Mouse (Mus musculus) kidney, embryonic 15.5 days (tissue): ENCODE data around the gene Lhfp. TPM values are rescaled to one million over a fixed set of nuclear protein-coding genes. Genes with fewer than 3 reads are reported as not detected.

Experiments
- ATAC-seq: fragments of 200-750 bp; cut with Nextera tagmentation; replicated peaks from 2 replicates; pipeline ENCODE4 v1.8.0; 2017; ENCODE audit warnings: moderate TSS enrichment; ENCODE audit not compliant: low FRiP score
- H3K27ac ChIP-seq: fragments of 300-500 bp; sonication (generic); 2 replicates; pipeline ENCODE4 v1.5.1; 2015; ENCODE audit warnings: mild to moderate bottlenecking, inconsistent platforms
- H3K27me3 ChIP-seq: fragments of 300-500 bp; sonication (generic); 2 replicates; pipeline ENCODE4 v1.6.1; 2015; ENCODE audit warnings: inconsistent platforms
- H3K36me3 ChIP-seq: fragments of 300-500 bp; sonication (generic); 2 replicates; pipeline ENCODE4 v1.6.1; 2015; ENCODE audit warnings: inconsistent platforms
- H3K4me1 ChIP-seq: fragments of 300-500 bp; sonication (generic); 2 replicates; pipeline ENCODE4 v1.6.1; 2015; ENCODE audit warnings: inconsistent platforms
- H3K4me2 ChIP-seq: fragments of 300-500 bp; sonication (generic); 2 replicates; pipeline ENCODE4 v1.6.1; 2015; ENCODE audit warnings: moderate library complexity, mild to moderate bottlenecking, inconsistent platforms
- H3K4me3 ChIP-seq: fragments of 300-500 bp; sonication (generic); replicated peaks from 2 replicates; pipeline ENCODE4 v1.5.1; 2015; ENCODE audit warnings: mild to moderate bottlenecking, inconsistent platforms
- H3K9ac ChIP-seq: fragments of 300-500 bp; sonication (generic); 2 replicates; pipeline ENCODE4 v1.6.1; 2015; ENCODE audit warnings: mild to moderate bottlenecking, inconsistent platforms
- H3K9me3 ChIP-seq: fragments of 300-500 bp; sonication (generic); replicated peaks from 2 replicates; pipeline ENCODE4 v1.6.1; 2016; ENCODE audit warnings: inconsistent platforms
- WGBS: fragments of 180-500 bp; shearing (Covaris S2); methylation state at CpG from one replicate; pipeline ENCODE4 v1.1.7; 2015; ENCODE audit warnings: mixed read lengths; 5-methylcytosine and 5-hydroxymethylcytosine counted together
- polyA plus RNA-seq: library from polyadenylated mRNA; unstranded; fragments of >200 nt; fragmentation: Nextera tagmentation; extraction: Ambion mirVana; gene quantifications from 2 replicates; pipeline ENCODE4 v1.2.1, GENCODE M21; 2015

Lhfp gene
- polyA plus RNA-seq, 1 experiment from 2014 or later = 113 TPM

- Histone ChIP-seq H3K4me2 (no peak overlapping the region), H3K4me1 (peaks cover 4% of the 10 kb centered on the region; the same call in 1 of the 2 replicates), H3K27ac (no peak overlapping the region), H3K4me3 (no peak overlapping the region), H3K27me3 (no peaks in the 10 kb centered on the region), H3K9ac (no peak overlapping the region), H3K36me3 (no peaks in the 10 kb centered on the region), H3K9me3 (no peaks in the 10 kb centered on the region)
- no peak for ATAC-seq
- WGBS = 86% methylated on average over 4 of the region's 4 CpGs
Measured at GRCm38 (mm10) chr3:53193441-53193840, 152.1 kb downstream of the Lhfp start.

- H3K4me2 ChIP-seq = no peak overlapping the region
- no peaks in the 10 kb centered on the region for H3K9me3 ChIP-seq
- no peaks in the 10 kb centered on the region for H3K36me3 ChIP-seq
- H3K4me3 ChIP-seq = no peak overlapping the region
- no peak for ATAC-seq
- no peaks in the 10 kb centered on the region for H3K27me3 ChIP-seq
- 60% methylated on average over 8 of the region's 8 CpGs for WGBS
- no peak overlapping the region for H3K27ac ChIP-seq
- no peak overlapping the region for H3K9ac ChIP-seq
- H3K4me1 ChIP-seq = peaks cover 4% of the 10 kb centered on the region; the same call in 1 of the 2 replicates
Measured at GRCm38 (mm10) chr3:53195666-53196107, 154.4 kb downstream of the Lhfp start.

- H3K36me3 ChIP-seq = no peaks in the 10 kb centered on the region
- no peak for ATAC-seq
- 90% methylated on average over 8 of the region's 8 CpGs for WGBS
- no peak overlapping the region for H3K4me2 ChIP-seq
- no peaks in the 10 kb centered on the region for H3K27me3 ChIP-seq
- H3K27ac ChIP-seq = no peak overlapping the region
- no peak overlapping the region for H3K9ac ChIP-seq
- H3K9me3 ChIP-seq = no peaks in the 10 kb centered on the region
- H3K4me1 ChIP-seq = peaks cover 32% of the 10 kb centered on the region
- no peak overlapping the region for H3K4me3 ChIP-seq
Measured at GRCm38 (mm10) chr3:53200175-53200574, 158.8 kb downstream of the Lhfp start.

DNA sequence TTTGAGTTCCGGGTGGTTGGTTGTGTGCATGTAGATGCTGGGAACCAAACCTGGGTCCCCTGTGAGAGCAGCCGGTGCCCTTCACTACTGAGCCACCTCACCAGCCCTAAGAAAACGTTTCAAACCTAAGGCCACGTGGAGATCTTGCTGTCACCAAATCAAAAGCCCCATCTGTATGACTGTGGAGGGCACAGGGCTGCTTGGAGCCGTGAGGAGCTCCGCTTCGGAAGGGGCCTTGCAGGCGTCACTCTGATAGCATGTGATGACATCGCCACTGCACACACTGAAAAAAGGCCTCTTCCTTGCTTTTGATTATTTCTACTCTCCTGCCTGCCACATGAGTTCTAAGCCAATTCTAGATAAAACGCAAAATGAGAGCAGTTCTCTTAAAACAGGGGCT, 159.5 kb downstream of the Lhfp start:
- H3K4me1 ChIP-seq = peaks cover 29% of the 10 kb centered on the region
- H3K27me3 ChIP-seq = no peaks in the 10 kb centered on the region
- H3K9me3 ChIP-seq = no peaks in the 10 kb centered on the region
- WGBS = 86% methylated on average over 10 of the region's 10 CpGs
- H3K36me3 ChIP-seq = no peaks in the 10 kb centered on the region
- H3K9ac ChIP-seq = no peak overlapping the region
- H3K4me3 ChIP-seq = no peak overlapping the region
- H3K27ac ChIP-seq = no peak overlapping the region
- no peak for ATAC-seq
- no peak overlapping the region for H3K4me2 ChIP-seq

- H3K27ac ChIP-seq = no peak overlapping the region
Measured at GRCm38 (mm10) chr3:53201670-53202069, 160.3 kb downstream of the Lhfp start.

DNA sequence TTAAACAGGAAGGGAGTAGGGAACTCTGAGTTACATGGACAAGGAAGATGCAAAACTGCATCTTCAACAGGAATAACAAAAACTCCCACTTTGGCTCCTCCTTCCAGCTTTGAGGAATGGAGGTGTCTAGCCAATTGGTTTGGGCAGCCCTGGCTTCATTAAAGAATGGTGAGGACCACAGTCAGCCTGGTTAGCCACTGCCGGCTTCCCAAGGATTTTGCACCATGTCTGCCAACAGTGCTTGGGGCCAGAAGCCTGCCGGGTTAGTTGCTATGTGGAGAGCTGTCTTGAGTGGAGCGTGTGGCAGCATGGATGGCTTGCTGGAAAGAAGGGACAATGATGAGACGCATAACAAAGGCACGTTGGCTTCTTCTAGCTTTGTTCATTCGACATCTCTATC, 160.9 kb downstream of the Lhfp start:
- Histone ChIP-seq H3K9me3 (no peaks in the 10 kb centered on the region), H3K36me3 (no peaks in the 10 kb centered on the region), H3K27me3 (no peaks in the 10 kb centered on the region), H3K4me2 (no peak overlapping the region), H3K4me1 (peaks cover 28% of the 10 kb centered on the region), H3K4me3 (no peak overlapping the region), H3K9ac (no peak overlapping the region), H3K27ac (peak overlapping the region; percentile 20)
- 64% methylated on average over 6 of the region's 6 CpGs for WGBS
- no peak for ATAC-seq

More at GRCm38 (mm10) chr3:53201670-53202069, 160.3 kb downstream of the Lhfp start:
- no peak overlapping the region for H3K4me3 ChIP-seq
- H3K36me3 ChIP-seq = no peaks in the 10 kb centered on the region
- H3K4me1 ChIP-seq = peaks cover 28% of the 10 kb centered on the region
- H3K27me3 ChIP-seq = no peaks in the 10 kb centered on the region
- no peaks in the 10 kb centered on the region for H3K9me3 ChIP-seq
- WGBS = 50% methylated on average over 10 of the region's 10 CpGs
- H3K4me2 ChIP-seq = no peak overlapping the region
- no peak overlapping the region for H3K9ac ChIP-seq
- ATAC-seq = no peak

DNA sequence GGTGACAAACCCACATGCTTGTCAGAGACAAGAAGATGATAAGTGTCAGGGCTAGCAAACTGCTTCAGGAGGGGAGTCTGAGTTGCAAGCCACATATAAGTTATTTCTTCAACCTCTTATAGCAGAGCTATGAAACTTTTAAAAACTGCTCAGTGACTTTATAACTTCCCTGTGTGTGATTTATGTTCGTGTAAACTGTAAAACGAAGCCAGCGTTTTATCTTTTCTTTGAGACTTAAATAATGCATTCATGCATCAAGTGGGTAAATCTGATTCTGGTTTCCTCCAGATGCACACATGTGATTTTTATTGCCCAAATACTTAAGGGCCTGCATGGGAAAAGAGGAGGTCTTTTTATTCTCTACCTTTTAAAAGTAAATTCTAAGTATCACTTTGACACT, 161.4 kb downstream of the Lhfp start:
- Histone ChIP-seq H3K4me1 (peaks cover 28% of the 10 kb centered on the region), H3K36me3 (no peaks in the 10 kb centered on the region), H3K27me3 (no peaks in the 10 kb centered on the region), H3K9me3 (no peaks in the 10 kb centered on the region), H3K27ac (peak overlapping the region; percentile 20), H3K4me2 (no peak overlapping the region), H3K4me3 (no peak overlapping the region), H3K9ac (no peak overlapping the region)
- ATAC-seq = no peak
- WGBS = 33% methylated on average over 3 of the region's 3 CpGs

GRCm38 (mm10) chr3:53203656-53204055, 162.3 kb downstream of the Lhfp start:
- H3K9me3 ChIP-seq = no peaks in the 10 kb centered on the region
- ATAC-seq = no peak
- H3K4me2 ChIP-seq = no peak overlapping the region
- no peaks in the 10 kb centered on the region for H3K27me3 ChIP-seq
- H3K36me3 ChIP-seq = no peaks in the 10 kb centered on the region
- 0 out of 2 replicates have a peak overlapping the region, but pooled peaks have one; percentile 15 for H3K27ac ChIP-seq
- 82% methylated on average over 5 of the region's 5 CpGs for WGBS
- no peak overlapping the region for H3K4me3 ChIP-seq
- no peak overlapping the region for H3K9ac ChIP-seq
- peaks cover 28% of the 10 kb centered on the region for H3K4me1 ChIP-seq

DNA sequence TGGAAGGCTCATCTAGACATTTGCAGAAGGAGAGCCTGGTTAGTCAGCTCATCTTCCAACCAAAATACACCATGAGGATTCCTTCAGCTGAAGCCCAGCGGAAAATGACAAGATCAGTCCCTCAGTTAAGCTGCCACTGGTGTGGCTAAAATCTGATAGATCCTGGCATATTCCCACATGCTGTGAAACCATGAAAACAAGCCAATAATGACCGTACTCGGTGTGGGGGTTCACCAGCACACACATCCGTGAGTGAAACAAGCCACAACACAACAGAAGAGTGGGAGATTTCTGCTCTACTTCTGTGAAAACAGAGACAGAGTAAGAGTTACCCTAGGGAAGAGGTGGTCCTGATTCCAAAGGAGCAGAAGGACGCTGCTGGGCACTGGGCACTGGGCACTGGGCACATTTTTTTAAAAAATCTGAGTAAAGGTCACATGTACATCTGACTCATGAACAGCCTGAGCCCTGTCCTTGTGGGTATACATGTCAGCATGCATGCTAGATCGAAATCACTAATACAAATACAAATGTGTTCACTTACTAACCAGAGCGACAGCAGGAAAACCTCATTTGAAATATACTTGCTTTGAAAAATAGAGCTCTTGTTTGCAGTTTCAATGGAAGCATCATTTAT, 163.1 kb downstream of the Lhfp start:
- WGBS = 81% methylated on average over 7 of the region's 7 CpGs

DNA sequence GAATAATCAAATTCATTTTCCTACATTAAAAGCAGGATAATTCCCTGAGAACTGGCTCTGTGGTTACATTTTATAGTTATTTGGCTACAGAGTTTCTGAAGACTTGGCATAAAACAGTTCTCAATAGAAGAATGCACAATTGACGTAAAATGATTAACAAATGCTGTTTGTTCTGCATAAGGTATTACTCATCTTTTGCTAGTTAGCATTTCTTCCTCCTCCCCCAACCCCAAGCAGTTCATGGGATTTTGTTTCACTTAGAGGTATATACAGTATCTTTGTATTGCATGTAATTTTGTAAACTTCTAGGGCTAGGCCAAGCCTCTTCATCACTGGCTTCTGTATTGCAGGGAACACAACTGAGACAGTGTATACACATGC, 163.6 kb downstream of the Lhfp start:
- WGBS = 87% methylated on average over 1 of the region's 1 CpGs
- Histone ChIP-seq H3K4me3 (no peak overlapping the region), H3K4me2 (no peak overlapping the region), H3K4me1 (peaks cover 35% of the 10 kb centered on the region), H3K36me3 (no peaks in the 10 kb centered on the region), H3K27ac (no peak overlapping the region), H3K27me3 (no peaks in the 10 kb centered on the region), H3K9ac (no peak overlapping the region), H3K9me3 (no peaks in the 10 kb centered on the region)
- no peak for ATAC-seq

More for the DNA sequence above, 163.1 kb downstream of the Lhfp start:
- H3K27ac ChIP-seq = no peak overlapping the region
- H3K4me3 ChIP-seq = no peak overlapping the region
- H3K36me3 ChIP-seq = no peaks in the 10 kb centered on the region
- no peak overlapping the region for H3K4me2 ChIP-seq
- no peak for ATAC-seq
- no peaks in the 10 kb centered on the region for H3K9me3 ChIP-seq
- H3K4me1 ChIP-seq = peaks cover 31% of the 10 kb centered on the region
- H3K27me3 ChIP-seq = no peaks in the 10 kb centered on the region
- no peak overlapping the region for H3K9ac ChIP-seq

- H3K27me3 ChIP-seq = no peaks in the 10 kb centered on the region
- no peak overlapping the region for H3K4me2 ChIP-seq
- no peaks in the 10 kb centered on the region for H3K36me3 ChIP-seq
- ATAC-seq = no peak
- H3K27ac ChIP-seq = no peak overlapping the region
- H3K9me3 ChIP-seq = no peaks in the 10 kb centered on the region
- peaks cover 38% of the 10 kb centered on the region for H3K4me1 ChIP-seq
- H3K9ac ChIP-seq = no peak overlapping the region
- 90% methylated on average over 3 of the region's 3 CpGs for WGBS
- no peak overlapping the region for H3K4me3 ChIP-seq
Measured at GRCm38 (mm10) chr3:53205706-53206105, 164.4 kb downstream of the Lhfp start.

- Histone ChIP-seq H3K27ac (no peak overlapping the region), H3K4me3 (no peak overlapping the region), H3K9ac (no peak overlapping the region), H3K9me3 (no peaks in the 10 kb centered on the region), H3K4me2 (no peak overlapping the region), H3K36me3 (no peaks in the 10 kb centered on the region), H3K27me3 (no peaks in the 10 kb centered on the region), H3K4me1 (peaks cover 40% of the 10 kb centered on the region)
- 63% methylated on average over 11 of the region's 11 CpGs for WGBS
- ATAC-seq = no peak
Measured at GRCm38 (mm10) chr3:53206509-53207224, 165.3 kb downstream of the Lhfp start.
